ENCODE assay signal across 11 mouse cellular contexts in the genomic region with DNA sequence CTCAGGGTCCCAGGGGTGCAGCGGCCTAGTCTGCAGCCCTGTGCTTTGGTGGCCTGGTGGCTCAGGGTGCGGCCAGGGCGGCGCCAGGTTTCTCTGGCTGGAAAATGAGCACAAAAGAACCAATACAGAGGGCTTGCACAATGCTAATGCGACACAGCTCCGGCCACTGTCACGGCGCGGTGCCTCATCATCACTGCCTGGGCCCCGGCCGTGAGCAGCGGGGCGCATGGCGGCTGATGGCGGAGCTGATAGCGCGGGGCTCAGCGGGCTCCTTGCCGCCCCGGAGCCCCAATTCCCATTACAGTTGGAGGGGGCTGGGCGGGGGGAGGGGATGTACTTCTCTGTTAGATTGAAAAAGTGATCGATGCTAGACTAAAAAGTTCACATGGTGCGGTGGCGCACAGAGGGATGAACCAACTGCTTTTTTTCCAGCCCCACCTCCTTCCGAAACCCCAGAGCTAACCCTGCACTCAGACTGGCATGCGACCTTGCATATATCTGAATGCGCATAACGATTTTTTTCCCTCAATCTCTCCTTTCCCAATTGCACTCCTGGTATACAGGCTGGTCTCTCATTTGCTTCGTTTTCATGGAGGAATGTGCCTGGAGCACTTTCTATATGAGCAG. TPM values are rescaled to one million over a fixed set of nuclear protein-coding genes. Genes with fewer than 3 reads are reported as not detected.
DNase-seq lines count a peak whose midpoint lies in the region; ATAC-seq lines count a peak whose summit lies in the region.
"Had no signal": no experiment of that assay in that cellular context is flagged by ENCODE, and none has a peak within 500 bp of the region (broad histone marks: within the 10 kb centered on the region; RNA-seq: fewer than 3 reads in every experiment).

No protein-coding gene starts in this region.

- H3K27me3 ChIP-seq in heart, embryonic 16.5 days (ENCODE audit: control insufficient read depth, insufficient read depth, low read length): peaks cover 8% of the 10 kb centered on the region; the same call in 1 of the 2 replicates
- peaks cover 9% of the 10 kb centered on the region; the same call in 1 of the 2 replicates for H3K27me3 ChIP-seq in embryonic facial prominence, embryonic 15.5 days
- 0 out of 2 replicates have a peak, but pooled peaks cover 6% of the 10 kb centered on the region for H3K27me3 ChIP-seq in limb, embryonic 11.5 days (ENCODE audit: control insufficient read depth, insufficient read depth, low read length)
- H3K27me3 ChIP-seq in neural tube, embryonic 12.5 days (replicated peaks): peaks cover 8% of the 10 kb centered on the region; the same call in 1 of the 2 replicates

- peak overlapping the region; percentile 28 for H3K4me3 ChIP-seq in heart, embryonic 16.5 days (ENCODE audit: low read length)
- peak overlapping the region; percentile 38 for H3K4me3 ChIP-seq in embryonic facial prominence, embryonic 15.5 days (replicated peaks)
- H3K4me3 ChIP-seq in limb, embryonic 11.5 days (ENCODE audit: low read depth, low read length): peak overlapping the region; percentile 23
- H3K4me3 ChIP-seq in neural tube, embryonic 12.5 days: peak overlapping the region; percentile 24

- peak overlapping the region; percentile 57 for H3K4me2 ChIP-seq in heart, embryonic 16.5 days (ENCODE audit: low read depth, low read length)
- H3K4me2 ChIP-seq in embryonic facial prominence, embryonic 15.5 days (replicated peaks): peak overlapping the region; percentile 66
- H3K4me2 ChIP-seq in limb, embryonic 11.5 days (ENCODE audit: low read depth, severe bottlenecking): peak overlapping the region; percentile 68
- H3K4me2 ChIP-seq in neural tube, embryonic 12.5 days (replicated peaks): peak overlapping the region; percentile 66

- H3K36me3 ChIP-seq in heart, embryonic 16.5 days (ENCODE audit: control insufficient read depth, insufficient read depth): no peaks in the 10 kb centered on the region
- no peaks in the 10 kb centered on the region for H3K36me3 ChIP-seq in embryonic facial prominence, embryonic 15.5 days
- H3K36me3 ChIP-seq in limb, embryonic 11.5 days (ENCODE audit: control insufficient read depth, insufficient read depth, low read length): no peaks in the 10 kb centered on the region
- no peaks in the 10 kb centered on the region for H3K36me3 ChIP-seq in neural tube, embryonic 12.5 days

- peaks cover 3% of the 10 kb centered on the region; the same call in 1 of the 2 replicates for H3K9me3 ChIP-seq in heart, embryonic 16.5 days (replicated peaks; ENCODE audit: control insufficient read depth, low read length)
- H3K9me3 ChIP-seq in embryonic facial prominence, embryonic 15.5 days (replicated peaks): no peaks in the 10 kb centered on the region
- H3K9me3 ChIP-seq in limb, embryonic 11.5 days (ENCODE audit: control insufficient read depth, low read length): no peaks in the 10 kb centered on the region
- H3K9me3 ChIP-seq in neural tube, embryonic 12.5 days: no peaks in the 10 kb centered on the region

- no peaks in the 10 kb centered on the region for H3K4me1 ChIP-seq in heart, embryonic 16.5 days (ENCODE audit: control insufficient read depth, insufficient read depth, low read length)
- peaks cover 8% of the 10 kb centered on the region for H3K4me1 ChIP-seq in embryonic facial prominence, embryonic 15.5 days
- H3K4me1 ChIP-seq in limb, embryonic 11.5 days (ENCODE audit: control insufficient read depth, insufficient read depth, low read length): peaks cover 3% of the 10 kb centered on the region; the same call in 1 of the 2 replicates
- peaks cover 10% of the 10 kb centered on the region for H3K4me1 ChIP-seq in neural tube, embryonic 12.5 days

- ATAC-seq in heart, embryonic 16.5 days (replicated peaks; ENCODE audit: extremely low read depth, insufficient read depth, low FRiP score): no peak
- ATAC-seq in embryonic facial prominence, embryonic 15.5 days (ENCODE audit: insufficient number of reproducible peaks, low FRiP score, low TSS enrichment, low read depth): peak; percentile 69; the same call in 1 of the 2 replicates
- ATAC-seq in limb, embryonic 11.5 days (ENCODE audit: insufficient number of reproducible peaks, low FRiP score, low TSS enrichment, low read depth): 0 out of 2 replicates have a peak, but pooled peaks have one; percentile 44
- 0 out of 2 replicates have a peak, but pooled peaks have one; percentile 33 for ATAC-seq in neural tube, embryonic 12.5 days (ENCODE audit: low FRiP score, low read depth)
- no peak for ATAC-seq in monocyte, adult 5-6 weeks (replicated peaks; ENCODE audit: insufficient number of reproducible peaks, low FRiP score, low TSS enrichment, poor library complexity, severe bottlenecking)

- DNase-seq in heart, postnatal 25 days (ENCODE audit: low spot score): no peak
- no peak for DNase-seq in limb, embryonic 11.5 days (ENCODE audit: low spot score)
- no peak for DNase-seq in right cerebral cortex, adult 18-20 months
- DNase-seq in kidney, postnatal 4 days: no peak

- WGBS in heart, embryonic 16.5 days: 12% methylated on average over 29 of the region's 29 CpGs
- WGBS in embryonic facial prominence, embryonic 15.5 days: 6% methylated on average over 29 of the region's 29 CpGs
- WGBS in limb, embryonic 11.5 days: 8% methylated on average over 29 of the region's 29 CpGs
- WGBS in neural tube, embryonic 12.5 days: 6% methylated on average over 29 of the region's 29 CpGs

- intact Hi-C loops in heart, postnatal 25 days (cut with DNase I): no loop called here

- H3K27ac ChIP-seq in heart, embryonic 16.5 days (ENCODE audit: low read length): no peak overlapping the region
- no peak overlapping the region for H3K27ac ChIP-seq in embryonic facial prominence, embryonic 15.5 days (replicated peaks)
- H3K27ac ChIP-seq in limb, embryonic 11.5 days (replicated peaks; ENCODE audit: low read depth, low read length): no peak overlapping the region
- no peak overlapping the region for H3K27ac ChIP-seq in neural tube, embryonic 12.5 days
- H3K27ac ChIP-seq: macrophage had no signal

- no peak overlapping the region for H3K9ac ChIP-seq in heart, embryonic 16.5 days (ENCODE audit: low read length)
- H3K9ac ChIP-seq in embryonic facial prominence, embryonic 15.5 days: 0 out of 2 replicates have a peak overlapping the region, but pooled peaks have one; percentile 15
- H3K9ac ChIP-seq in limb, embryonic 11.5 days (ENCODE audit: low read length): peak overlapping the region; percentile 50
- H3K9ac ChIP-seq in neural tube, embryonic 12.5 days: 0 out of 2 replicates have a peak overlapping the region, but pooled peaks have one; percentile 29

RNA-seq across cellular contexts. Expression of a gene that starts 54.7 kb away (rescaled TPM):
- not detected in 2 replicates for polyA plus RNA-seq in heart, embryonic 16.5 days (2015; fragmentation: Nextera tagmentation; extraction: Ambion mirVana)
- total RNA-seq in heart, postnatal 25 days (2021): not detected
- not detected in 2 replicates for polyA plus RNA-seq in embryonic facial prominence, embryonic 15.5 days (2015; fragmentation: Nextera tagmentation; extraction: Ambion mirVana)
- not detected in 2 replicates for polyA plus RNA-seq in limb, embryonic 11.5 days (2014; fragmentation: Nextera tagmentation; extraction: Ambion mirVana)
- polyA plus RNA-seq in neural tube, embryonic 12.5 days (2016; fragmentation: Nextera tagmentation; extraction: Ambion mirVana): not detected in 2 replicates
- not detected in 3 replicates for total RNA-seq in monocyte, adult 5-6 weeks (2017)
- total RNA-seq: granulocyte monocyte progenitor cell, adult 5-6 weeks had no signal
- polyA plus RNA-seq: brain, embryonic 14.5 days; macrophage had no signal

RNA-seq across cellular contexts. Expression of a gene that starts 55.3 kb away (rescaled TPM):
- 40.3 and 44.4 TPM in 2 replicates for polyA plus RNA-seq in heart, embryonic 16.5 days (2015; fragmentation: Nextera tagmentation; extraction: Ambion mirVana)
- 10 to 100 TPM; 35.8 to 39.9 TPM for total RNA-seq in heart, postnatal 25 days (2021)
- 57.1 and 57.3 TPM in 2 replicates for polyA plus RNA-seq in embryonic facial prominence, embryonic 15.5 days (2015; fragmentation: Nextera tagmentation; extraction: Ambion mirVana)
- polyA plus RNA-seq in limb, embryonic 11.5 days (2014; fragmentation: Nextera tagmentation; extraction: Ambion mirVana): 42.1 and 47.0 TPM in 2 replicates
- 62.5 and 65.4 TPM in 2 replicates for polyA plus RNA-seq in neural tube, embryonic 12.5 days (2016; fragmentation: Nextera tagmentation; extraction: Ambion mirVana)
- total RNA-seq in monocyte, adult 5-6 weeks (2017): 34.2 to 61.7 TPM (median 40.5 TPM) in 3 replicates

Comparison
In these comparisons a context has a peak if more than half of its experiments do, and no peak if none do; other contexts are left out.
1. ATAC-seq: peak in embryonic facial prominence, embryonic 15.5 days (single experiment), limb, embryonic 11.5 days (single experiment) and neural tube, embryonic 12.5 days (single experiment); none in heart, embryonic 16.5 days (single experiment) and monocyte, adult 5-6 weeks (single experiment).
2. Peak in every context shown above with its lines, with median percentiles within 50 percentile points of each other: H3K4me2 ChIP-seq and H3K4me3 ChIP-seq.